Mouse (Mus musculus): ENCODE measurements at regions not wholly inside any gene's neighbourhood (a gene's known extent, or its start where the extent isn't known, plus 50 kb on each side); places are given as distances from the start of the nearest gene placed in this dataset.

DNA sequence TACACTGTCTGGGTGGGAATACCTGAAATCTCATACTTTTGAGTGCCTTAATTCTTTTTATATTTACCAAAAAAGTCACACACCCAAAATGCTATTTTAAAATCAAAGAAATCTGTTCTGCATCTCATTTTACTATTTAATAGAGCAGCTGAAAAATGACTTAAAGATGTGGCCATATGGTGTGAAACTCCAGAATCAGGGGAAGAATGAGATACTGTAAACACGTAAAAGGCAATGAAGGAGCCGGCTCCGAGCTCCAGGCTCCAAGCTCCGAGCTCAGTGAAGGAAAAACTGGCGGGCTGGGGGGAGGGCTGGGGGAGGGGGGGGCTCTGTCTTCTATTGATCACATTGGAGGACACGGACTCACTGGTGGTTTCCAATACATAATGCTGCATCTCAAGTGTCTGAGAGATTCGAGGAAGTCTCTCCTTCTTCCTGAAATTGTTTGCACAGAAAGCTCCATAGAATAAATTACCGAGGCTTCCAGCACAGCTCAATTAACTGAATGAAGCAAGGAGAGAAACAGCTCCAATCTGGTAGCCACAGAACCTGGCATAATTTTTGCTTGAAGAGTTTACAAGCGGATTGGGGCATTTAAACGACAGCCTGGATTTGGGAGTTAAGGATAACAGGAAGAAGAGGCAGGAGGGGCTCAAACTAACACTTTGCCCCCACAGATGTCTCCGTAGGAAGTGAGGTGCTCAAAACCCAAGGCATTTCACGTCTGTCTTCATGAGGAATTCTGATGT, 112.2 kb upstream of the 1700066M21Rik start:
- 38% methylated on average over 12 of the region's 12 CpGs for WGBS
- DNase-seq (ENCODE audit: low read depth, low spot score): no peak

DNA sequence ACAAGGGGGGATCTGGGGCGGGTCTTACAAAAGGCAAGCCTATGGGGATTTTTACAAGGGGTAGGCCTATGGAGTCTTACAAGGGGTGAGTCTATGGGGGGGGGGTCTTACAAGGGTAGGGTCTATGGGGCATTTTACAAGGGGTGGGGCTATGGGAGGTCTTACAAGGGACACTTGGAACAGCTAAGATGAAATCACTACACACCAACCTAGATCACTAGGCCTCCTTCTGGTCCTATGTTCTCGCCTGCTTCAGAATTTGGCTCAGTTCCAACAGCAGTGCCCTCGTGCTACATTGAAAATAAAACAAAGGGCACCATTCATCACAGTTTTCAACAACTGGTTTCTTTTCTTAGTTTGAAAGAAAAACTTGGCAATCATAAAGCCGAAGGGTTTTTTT, 110.7 kb upstream of the 1700066M21Rik start:
- no peak for DNase-seq (ENCODE audit: low read depth, low spot score)
- WGBS: 33% methylated on average over 4 of the region's 4 CpGs

DNA sequence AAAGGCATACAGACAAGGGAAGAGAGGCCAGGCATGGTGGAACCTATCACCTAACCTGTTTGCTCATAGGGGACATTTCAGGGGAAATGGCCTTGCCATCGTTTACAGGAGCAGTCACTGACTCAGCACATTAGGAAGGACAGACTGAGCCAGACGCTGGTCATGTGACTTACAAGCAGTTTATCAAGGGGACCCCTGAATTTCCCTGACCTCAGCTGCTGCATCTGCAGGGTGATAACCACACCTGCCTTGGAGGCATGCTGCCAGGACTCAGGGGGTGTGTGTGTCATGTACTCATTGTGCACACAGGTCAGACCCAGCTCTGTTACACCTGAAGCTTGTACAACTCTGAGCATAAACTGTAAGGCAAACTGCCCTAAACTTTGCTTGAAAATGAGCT, 109.6 kb upstream of the 1700066M21Rik start:
- 15% methylated on average over 2 of the region's 2 CpGs for WGBS
- no peak for DNase-seq (ENCODE audit: low read depth, low spot score)

DNA sequence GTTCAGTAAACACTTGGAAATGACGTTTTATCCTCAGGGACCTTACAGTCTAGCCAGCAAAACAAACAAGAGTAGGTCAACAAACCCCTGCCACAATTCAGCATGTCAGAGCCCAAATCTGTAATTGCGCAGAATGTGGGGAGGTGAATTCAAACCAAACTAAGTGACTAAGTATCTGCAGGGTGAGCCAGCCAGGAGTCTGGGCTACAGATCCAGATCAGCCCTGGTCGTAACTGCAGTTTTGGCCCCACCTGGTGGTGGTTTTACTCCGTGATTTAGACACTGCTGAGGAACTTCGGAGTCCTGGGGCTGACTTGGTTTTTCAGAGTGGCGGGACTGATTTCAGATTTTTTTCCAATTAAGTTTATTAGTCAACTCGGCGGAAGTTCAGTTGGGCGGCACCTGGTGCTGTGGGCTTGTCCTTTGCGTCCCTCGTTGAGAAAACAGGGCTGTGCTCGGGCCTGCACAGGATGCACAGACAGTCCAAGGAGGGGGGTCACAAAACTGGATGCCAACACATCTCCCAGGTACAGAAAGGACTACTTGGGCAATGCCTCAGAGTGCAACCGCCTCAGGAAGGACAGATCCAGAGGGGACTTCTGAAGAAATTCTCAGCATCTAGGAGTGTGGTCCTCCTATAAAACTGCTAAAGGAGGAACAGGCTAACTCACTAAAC, 107.6 kb upstream of the 1700066M21Rik start:
- DNase-seq (ENCODE audit: low read depth, low spot score): peak; percentile 40
- WGBS: 25% methylated on average over 13 of the region's 13 CpGs

DNA sequence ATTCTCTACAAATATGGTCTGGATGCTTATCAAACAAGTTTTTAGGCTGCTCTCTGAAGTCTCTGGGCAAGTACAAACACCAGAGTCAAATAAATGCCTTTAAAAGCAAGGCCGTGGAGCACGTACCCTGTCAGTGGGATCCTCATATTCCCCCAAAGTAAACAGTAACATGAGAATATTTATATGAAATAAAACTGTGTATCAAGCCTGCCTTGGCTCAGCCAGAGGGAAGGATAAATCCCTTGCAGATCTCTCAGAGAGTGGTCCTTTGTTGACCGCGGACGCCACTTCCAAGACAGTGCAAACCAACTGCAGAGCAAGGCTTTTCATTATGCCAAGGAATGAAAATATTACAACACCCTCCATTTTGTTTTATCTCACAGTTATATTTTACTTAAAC, 104.8 kb upstream of the 1700066M21Rik start:
- 78% methylated on average over 5 of the region's 5 CpGs for WGBS
- DNase-seq (ENCODE audit: low read depth, low spot score): no peak

DNA sequence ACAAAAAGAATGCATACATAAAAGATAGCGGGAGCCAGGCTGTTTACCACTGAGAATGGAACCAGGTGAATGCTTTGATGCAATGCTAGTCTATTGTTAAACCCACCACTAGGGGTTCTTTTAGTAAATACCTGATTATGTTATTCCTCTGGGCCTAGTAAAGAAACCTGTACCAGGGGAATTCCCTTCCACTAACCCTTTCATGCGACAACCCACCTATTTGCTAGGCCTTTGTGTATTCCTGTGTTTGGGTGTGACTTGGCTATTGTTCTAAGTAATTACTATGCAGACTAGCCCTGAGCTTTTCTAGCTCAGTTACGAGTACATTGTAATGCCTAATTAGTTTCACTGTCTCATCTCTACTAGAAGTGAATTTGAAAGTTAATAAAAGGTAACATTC, 95.9 kb upstream of the 1700066M21Rik start:
- DNase-seq (ENCODE audit: low read depth, low spot score): no peak
- WGBS: 86% methylated on average over 3 of the region's 3 CpGs

DNA sequence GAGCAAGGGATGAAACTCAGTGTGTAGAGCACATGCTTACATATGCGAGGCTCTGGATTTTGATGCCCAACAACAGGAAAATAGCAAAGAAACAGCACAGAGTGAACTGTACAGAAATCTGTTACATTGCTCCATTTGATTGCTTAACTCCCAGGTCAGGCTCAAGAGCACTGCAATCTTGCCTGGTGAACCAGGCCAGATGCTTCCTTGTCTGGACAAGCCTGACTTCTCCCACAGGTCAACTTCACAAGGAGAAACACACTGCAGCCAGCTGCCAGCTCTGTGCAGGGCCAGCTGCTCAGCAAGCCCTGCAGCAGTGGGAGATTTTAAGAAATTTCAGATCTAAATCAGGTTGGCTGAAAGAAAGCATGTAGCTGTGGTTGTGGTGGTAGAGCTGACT, 81.2 kb upstream of the 1700066M21Rik start:
- no peak for DNase-seq (ENCODE audit: low read depth, low spot score)
- WGBS: 87% methylated on average over 1 of the region's 1 CpGs

DNA sequence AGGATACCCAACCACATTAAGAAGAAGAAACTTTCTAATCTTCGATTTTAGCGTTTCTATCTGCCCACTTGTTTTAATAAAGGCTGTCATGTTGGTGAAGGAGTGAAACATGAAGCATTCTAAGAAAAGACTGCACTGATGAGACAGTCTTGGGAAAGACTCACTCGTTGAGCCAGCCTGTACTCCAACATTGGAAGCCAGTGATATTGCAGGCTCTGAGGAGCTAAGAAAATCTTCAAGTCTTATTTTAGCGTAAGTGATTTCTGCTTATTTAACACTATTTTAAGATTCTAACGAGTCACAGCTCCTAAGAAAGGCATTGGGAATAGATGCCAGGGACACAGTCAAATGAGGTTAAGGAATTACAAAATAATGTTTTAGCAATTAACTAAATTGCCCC, 78.9 kb upstream of the 1700066M21Rik start:
- WGBS: 79% methylated on average over 5 of the region's 5 CpGs
- DNase-seq (ENCODE audit: low read depth, low spot score): no peak

DNA sequence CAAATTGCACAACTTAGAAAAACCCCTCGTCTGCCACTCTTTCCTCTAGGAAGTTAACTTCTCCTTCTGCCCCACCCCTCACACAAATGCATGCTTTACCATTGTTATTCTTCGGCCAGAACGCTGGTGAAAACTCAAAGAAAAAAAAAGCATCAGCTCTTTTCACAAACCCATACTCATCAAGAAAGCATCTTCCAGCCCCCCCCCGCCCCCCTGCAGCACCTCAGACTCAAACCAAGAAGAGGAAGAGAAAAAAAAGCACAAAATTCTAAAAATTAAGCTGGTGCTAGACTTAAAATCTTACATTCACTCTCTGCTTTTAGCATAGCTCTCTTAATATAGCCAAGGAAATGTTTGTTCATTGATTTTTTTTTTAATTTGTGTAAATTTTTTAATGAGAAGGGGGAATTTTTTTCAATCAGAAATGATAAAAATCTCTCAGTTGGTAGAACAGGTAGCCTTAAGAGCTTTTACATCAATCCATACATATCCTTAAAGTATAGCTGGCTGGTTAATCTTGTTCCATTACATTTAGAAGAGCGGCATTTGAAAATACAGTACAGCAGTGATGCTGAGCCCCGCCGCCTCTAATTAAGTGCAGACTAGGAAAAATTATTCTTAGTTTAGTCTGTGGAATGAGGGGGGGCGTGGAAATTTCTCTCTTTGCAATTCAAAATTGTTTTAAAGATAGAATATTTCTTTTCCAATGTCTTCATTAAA, 76.0 kb upstream of the 1700066M21Rik start:
- no peak for DNase-seq (ENCODE audit: low read depth, low spot score)
- 56% methylated on average over 8 of the region's 8 CpGs for whole genome bisulfite sequencing

DNA sequence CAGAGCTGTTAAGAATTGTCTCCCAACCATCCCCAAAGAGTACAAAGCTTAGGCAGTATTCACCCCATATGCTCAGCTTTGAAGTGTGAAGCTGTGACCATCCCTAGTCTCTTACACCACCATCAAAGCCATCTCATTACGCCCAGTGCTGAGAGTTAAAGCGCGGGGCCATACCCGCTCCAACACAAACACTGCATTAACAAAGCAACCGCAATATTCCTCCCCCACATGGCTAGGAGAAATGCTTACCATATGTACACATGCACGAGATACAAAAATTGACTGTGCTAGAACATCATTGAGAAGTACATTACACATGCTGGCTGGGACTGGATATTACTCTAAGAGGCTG, 75.5 kb upstream of the 1700066M21Rik start:
- WGBS: 81% methylated on average over 6 of the region's 6 CpGs
- no peak for DNase-seq (ENCODE audit: low read depth, low spot score)

DNA sequence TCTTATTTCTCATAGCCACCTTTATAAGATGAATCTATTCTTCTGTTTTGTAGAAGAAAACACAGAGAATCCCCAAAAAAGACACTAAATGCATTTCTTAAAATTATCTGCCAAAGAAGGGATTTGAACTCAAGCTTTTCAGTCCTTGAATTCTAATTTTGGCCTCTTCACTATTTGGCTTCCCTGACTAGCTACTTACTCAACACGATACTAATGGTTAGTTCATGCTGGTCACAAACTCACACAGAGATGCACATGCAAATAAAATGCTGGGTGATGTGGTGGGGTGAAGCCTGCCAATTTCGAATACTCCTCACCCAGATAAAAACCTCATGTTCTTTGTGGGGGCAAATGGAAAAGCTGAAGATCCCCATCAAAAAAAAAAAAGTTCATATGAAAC, 72.7 kb upstream of the 1700066M21Rik start:
- WGBS: 87% methylated on average over 2 of the region's 2 CpGs
- no peak for DNase-seq (ENCODE audit: low read depth, low spot score)

DNA sequence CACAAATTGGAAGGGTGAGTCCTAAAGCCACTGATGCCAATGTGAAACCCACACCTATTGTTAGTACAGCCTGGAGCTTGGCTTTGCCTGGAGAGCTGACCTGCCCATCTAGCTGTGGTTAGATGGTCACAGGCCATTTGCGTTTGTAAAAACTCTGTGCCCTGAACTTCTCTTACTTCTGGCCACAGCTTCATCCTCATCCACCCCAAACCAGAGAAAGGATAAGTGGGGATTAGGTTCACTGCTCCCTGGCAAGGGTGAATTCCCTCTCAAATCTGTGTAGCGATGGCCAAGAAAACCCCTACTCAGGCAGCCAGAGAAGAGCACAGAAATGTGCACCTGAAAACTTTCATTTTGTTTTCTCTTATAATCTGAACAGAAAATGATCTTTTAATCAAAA, 54.9 kb upstream of the 1700066M21Rik start:
- 91% methylated on average over 2 of the region's 2 CpGs for WGBS
- DNase-seq (ENCODE audit: low read depth, low spot score): no peak

DNA sequence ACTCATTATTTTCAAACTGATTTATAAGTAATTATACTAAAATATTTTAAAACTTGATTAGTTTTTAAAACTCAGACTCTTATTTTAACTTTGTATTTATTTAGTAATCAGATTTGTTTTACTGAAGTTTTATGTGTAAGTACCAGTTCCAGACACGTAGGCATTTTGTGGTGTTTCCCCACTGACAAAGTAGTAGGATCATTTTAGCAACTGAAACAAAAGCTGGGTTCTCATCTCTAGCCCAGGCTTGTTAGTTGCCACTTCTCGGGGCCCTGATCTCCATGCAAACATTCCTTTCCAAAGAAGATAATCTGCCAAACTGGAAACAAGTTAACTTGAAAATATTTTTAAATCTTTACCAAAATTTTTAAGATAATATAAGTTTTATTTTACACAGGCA, 54.3 kb upstream of the 1700066M21Rik start:
- 80% methylated on average over 2 of the region's 2 CpGs for WGBS
- no peak for DNase-seq (ENCODE audit: low read depth, low spot score)

DNA sequence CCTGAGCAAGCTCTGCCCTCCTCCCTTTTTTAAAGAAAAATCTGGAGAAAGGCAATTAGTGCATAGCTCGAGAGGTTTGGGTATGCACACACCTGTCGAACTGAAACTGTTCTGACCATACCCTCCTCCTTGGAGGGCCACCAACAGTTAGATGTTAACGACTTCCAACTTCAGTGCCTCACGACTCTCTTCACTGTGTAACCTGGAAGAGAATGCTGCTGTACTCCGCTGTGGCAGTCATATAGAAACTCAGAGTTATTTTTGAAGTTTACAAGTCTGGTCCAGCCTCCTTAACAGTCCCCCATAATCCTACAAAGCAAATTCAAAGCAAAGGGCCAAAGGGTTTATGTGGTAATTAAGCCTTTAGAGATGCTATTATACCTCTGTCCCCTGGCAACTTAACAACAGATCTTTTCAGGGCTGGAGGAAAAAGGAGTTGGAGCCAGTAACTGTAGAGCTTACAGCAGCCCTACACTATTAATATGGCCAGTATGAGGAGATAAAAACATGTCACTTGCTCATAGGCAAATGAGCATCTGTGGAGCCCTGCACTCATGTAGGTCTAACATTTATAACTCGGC, 51.7 kb upstream of the 1700066M21Rik start:
- DNase-seq (ENCODE audit: low read depth, low spot score): no peak
- 18% methylated on average over 6 of the region's 6 CpGs for WGBS

All from large intestine, adult 2 months (tissue).